Mouse (Mus musculus) C2C12 (cell line): Measurements from ENCODE around the gene Snn.

Experiments
- CTCF ChIP-seq: IDR thresholded peaks from one replicate; pipeline ENCODE4 v1.5.1; 2011; ENCODE audit not compliant: control insufficient read depth, insufficient read depth, insufficient read length
- MAX ChIP-seq: IDR thresholded peaks from one replicate; pipeline ENCODE4 v1.6.1; 2011; ENCODE audit warnings: mild to moderate bottlenecking, control low read depth

GRCm38 (mm10) chr16:11084181-11084580 is 23.4 kb downstream of the Snn start:
- TF ChIP-seq CTCF (no peak), MAX (no peak)
